Mouse (Mus musculus): ENCODE results near the gene Cxcl5. TPM values are rescaled to one million over a fixed set of nuclear protein-coding genes. Genes with fewer than 3 reads are reported as not detected.

Gene Cxcl5
- polyA plus RNA-seq, 1 experiment from 2014 or later = 2.7 TPM

GRCm38 (mm10) chr5:90763912-90764665, 4.9 kb downstream of the Cxcl5 start:
- peaks cover 8% of the 10 kb centered on the region for H3K27me3 ChIP-seq
- ATAC-seq (ENCODE audit: insufficient number of reproducible peaks, insufficient read depth, low FRiP score, low TSS enrichment) = no peak
- 62% methylated on average over 12 of the region's 12 CpGs for WGBS
- H3K9me3 ChIP-seq = no peaks in the 10 kb centered on the region
- H3K4me1 ChIP-seq = peaks cover 12% of the 10 kb centered on the region
- H3K9ac ChIP-seq = no peak overlapping the region
- H3K4me2 ChIP-seq (replicated peaks) = no peak overlapping the region
- H3K36me3 ChIP-seq = no peaks in the 10 kb centered on the region
- H3K4me3 ChIP-seq = no peak overlapping the region
- H3K27ac ChIP-seq = no peak overlapping the region

DNA sequence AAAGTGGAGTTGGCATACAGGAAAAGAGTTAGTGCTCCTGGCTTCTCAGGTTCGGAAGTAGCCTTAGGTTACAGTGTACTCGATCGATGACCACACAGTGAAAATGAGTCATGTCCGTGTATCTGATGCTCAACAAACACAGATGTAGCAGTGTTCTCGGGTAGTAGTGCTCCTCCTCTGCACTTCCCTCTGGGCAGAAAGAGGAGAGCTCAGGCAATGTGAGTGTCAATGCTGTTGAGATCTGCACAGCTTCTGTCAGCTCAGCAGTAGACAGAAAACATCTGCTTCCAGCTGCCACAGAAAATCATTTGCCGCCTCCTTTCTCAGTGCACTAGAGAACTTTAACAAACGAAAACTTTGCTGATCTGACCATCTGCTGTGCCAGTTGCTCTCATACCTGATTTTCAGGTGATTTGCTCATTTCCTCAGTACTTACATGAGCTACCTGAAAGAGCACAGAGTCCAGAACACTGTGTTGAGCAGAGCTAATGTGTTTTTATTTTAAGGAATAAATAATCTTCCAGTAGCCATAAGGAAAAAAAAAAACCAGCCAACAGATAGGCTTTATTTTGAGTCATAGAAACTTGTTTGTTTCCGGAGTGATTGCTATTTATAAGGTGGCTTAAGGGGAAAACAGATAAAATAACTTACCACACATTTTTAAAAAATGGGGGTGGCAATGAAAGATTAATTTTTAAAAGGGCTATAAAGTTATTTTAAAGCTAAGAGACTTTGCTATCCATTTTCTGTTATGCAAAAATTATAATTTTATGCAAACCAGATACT, 6.9 kb downstream of the Cxcl5 start:
- WGBS = 49% methylated on average over 8 of the region's 8 CpGs
- H3K4me1 ChIP-seq = 0 out of 2 replicates have a peak, but pooled peaks cover 5% of the 10 kb centered on the region
- H3K27ac ChIP-seq = no peak overlapping the region
- no peaks in the 10 kb centered on the region for H3K27me3 ChIP-seq
- H3K4me2 ChIP-seq (replicated peaks) = no peak overlapping the region
- no peak overlapping the region for H3K4me3 ChIP-seq
- no peaks in the 10 kb centered on the region for H3K36me3 ChIP-seq
- no peak overlapping the region for H3K9ac ChIP-seq
- no peak for ATAC-seq (ENCODE audit: insufficient number of reproducible peaks, insufficient read depth, low FRiP score, low TSS enrichment)
- H3K9me3 ChIP-seq = no peaks in the 10 kb centered on the region

GRCm38 (mm10) chr5:90768218-90768617, 9.1 kb downstream of the Cxcl5 start, which contains the start of gene Ppbp:
Gene Ppbp, plus strand, starts transcription at chr5:90768518.
- no peak within 1 kb of the TSS for H3K9ac ChIP-seq
- no peak for ATAC-seq (ENCODE audit: insufficient number of reproducible peaks, insufficient read depth, low FRiP score, low TSS enrichment)
- no peaks in the 10 kb centered on the region for H3K9me3 ChIP-seq
- WGBS = 59% methylated on average over 3 of the region's 3 CpGs
- H3K4me1 ChIP-seq = 0 out of 2 replicates have a peak, but pooled peaks cover 5% of the 10 kb centered on the region
- no peak within 1 kb of the TSS for H3K4me3 ChIP-seq
- H3K4me2 ChIP-seq (replicated peaks) = no peak within 1 kb of the TSS
- no peaks in the 10 kb centered on the region for H3K36me3 ChIP-seq
- H3K27me3 ChIP-seq = no peaks in the 10 kb centered on the region
- no peak within 1 kb of the TSS for H3K27ac ChIP-seq

- ATAC-seq (ENCODE audit: insufficient number of reproducible peaks, insufficient read depth, low FRiP score, low TSS enrichment) = no peak
- no peaks in the 10 kb centered on the region for H3K36me3 ChIP-seq
- H3K4me3 ChIP-seq = no peak overlapping the region
- H3K4me2 ChIP-seq (replicated peaks) = no peak overlapping the region
- H3K27ac ChIP-seq = no peak overlapping the region
- H3K27me3 ChIP-seq = no peaks in the 10 kb centered on the region
- H3K9ac ChIP-seq = no peak overlapping the region
- H3K4me1 ChIP-seq = no peaks in the 10 kb centered on the region
- 71% methylated on average over 3 of the region's 3 CpGs for WGBS
- no peaks in the 10 kb centered on the region for H3K9me3 ChIP-seq
Observed at GRCm38 (mm10) chr5:90771369-90771768, 12.2 kb downstream of the Cxcl5 start.

- Histone ChIP-seq H3K36me3 (no peaks in the 10 kb centered on the region), H3K27me3 (no peaks in the 10 kb centered on the region), H3K4me1 (no peaks in the 10 kb centered on the region), H3K4me2 (replicated peaks) (no peak within 1 kb of the TSS), H3K27ac (no peak within 1 kb of the TSS), H3K4me3 (no peak within 1 kb of the TSS), H3K9ac (no peak within 1 kb of the TSS), H3K9me3 (no peaks in the 10 kb centered on the region)
- WGBS = 89% methylated on average over 16 of the region's 16 CpGs
- ATAC-seq (ENCODE audit: insufficient number of reproducible peaks, insufficient read depth, low FRiP score, low TSS enrichment) = no peak
Observed at GRCm38 (mm10) chr5:90771880-90772653, 12.9 kb downstream of the Cxcl5 start, which contains the start of gene Pf4. Gene Pf4, plus strand, starts transcription at chr5:90772435.

DNA sequence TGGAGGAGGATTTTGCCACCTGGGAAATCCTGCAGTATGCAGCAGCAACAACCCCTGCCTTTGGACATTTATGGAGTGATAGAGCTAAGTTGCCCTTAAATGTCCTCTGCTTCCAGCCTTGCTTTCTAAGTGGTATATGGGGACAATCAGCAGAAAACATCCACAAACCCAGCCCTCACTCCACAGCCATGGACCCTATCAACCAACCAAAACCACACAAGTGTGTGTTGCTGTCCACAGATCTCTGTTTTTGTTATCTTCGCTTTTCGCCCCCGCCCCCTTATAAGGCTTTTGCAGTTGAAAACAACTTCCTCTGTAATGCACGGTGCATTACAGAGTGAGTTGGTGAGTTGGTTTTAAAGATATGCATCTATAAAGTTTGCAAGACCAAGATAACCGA, 16.4 kb downstream of the Cxcl5 start:
- no peaks in the 10 kb centered on the region for H3K36me3 ChIP-seq
- no peaks in the 10 kb centered on the region for H3K27me3 ChIP-seq
- no peak overlapping the region for H3K9ac ChIP-seq
- no peak for ATAC-seq (ENCODE audit: insufficient number of reproducible peaks, insufficient read depth, low FRiP score, low TSS enrichment)
- WGBS = 88% methylated on average over 5 of the region's 5 CpGs
- H3K4me3 ChIP-seq = no peak overlapping the region
- no peak overlapping the region for H3K4me2 ChIP-seq (replicated peaks)
- H3K4me1 ChIP-seq = no peaks in the 10 kb centered on the region
- H3K9me3 ChIP-seq = no peaks in the 10 kb centered on the region
- H3K27ac ChIP-seq = no peak overlapping the region

DNA sequence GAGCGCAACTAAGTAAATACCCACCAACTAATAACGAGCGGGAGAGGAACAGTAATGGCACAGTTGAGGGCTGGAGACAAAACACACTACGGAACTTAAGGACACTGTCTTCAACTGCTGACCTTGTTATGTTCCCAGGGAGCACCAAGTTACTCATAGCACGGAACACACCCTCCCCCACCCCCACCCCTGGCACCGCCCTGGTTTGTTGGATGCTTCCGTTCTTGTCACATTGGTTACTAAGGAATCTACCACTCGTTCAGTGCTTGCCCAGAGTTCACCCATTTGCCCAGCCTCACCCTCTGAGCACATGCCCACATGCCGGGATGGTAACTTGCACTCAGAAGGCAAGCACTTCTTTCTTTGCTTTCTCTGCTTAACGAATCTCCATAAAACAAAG, 18.5 kb downstream of the Cxcl5 start:
- WGBS = 76% methylated on average over 10 of the region's 10 CpGs
- no peak overlapping the region for H3K4me3 ChIP-seq
- no peaks in the 10 kb centered on the region for H3K9me3 ChIP-seq
- H3K27me3 ChIP-seq = no peaks in the 10 kb centered on the region
- H3K9ac ChIP-seq = no peak overlapping the region
- H3K4me2 ChIP-seq (replicated peaks) = no peak overlapping the region
- H3K36me3 ChIP-seq = no peaks in the 10 kb centered on the region
- no peak for ATAC-seq (ENCODE audit: insufficient number of reproducible peaks, insufficient read depth, low FRiP score, low TSS enrichment)
- H3K4me1 ChIP-seq = no peaks in the 10 kb centered on the region
- no peak overlapping the region for H3K27ac ChIP-seq

DNA sequence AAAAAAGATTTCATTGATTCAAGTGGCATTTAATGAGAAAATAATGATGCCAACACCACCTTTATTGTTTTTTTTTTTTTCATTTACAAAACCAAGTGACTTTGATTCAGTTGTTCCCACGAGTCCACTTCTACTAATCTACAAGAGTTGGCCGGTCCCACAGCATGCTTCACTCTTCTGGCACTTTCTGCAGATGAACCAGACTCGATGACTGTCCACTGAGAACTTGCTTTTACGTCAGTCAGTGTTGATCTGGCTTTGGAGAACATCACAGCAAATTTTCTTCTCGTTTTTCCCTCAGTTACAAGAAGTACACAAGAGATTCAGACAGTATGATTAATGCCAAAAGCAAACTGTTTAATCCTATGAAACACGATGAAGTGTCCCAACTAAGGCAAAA, 19.7 kb downstream of the Cxcl5 start:
- Histone ChIP-seq H3K4me1 (no peaks in the 10 kb centered on the region), H3K27me3 (no peaks in the 10 kb centered on the region), H3K27ac (no peak overlapping the region), H3K9ac (no peak overlapping the region), H3K4me3 (no peak overlapping the region), H3K36me3 (no peaks in the 10 kb centered on the region), H3K9me3 (no peaks in the 10 kb centered on the region), H3K4me2 (replicated peaks) (no peak overlapping the region)
- 86% methylated on average over 6 of the region's 6 CpGs for WGBS
- no peak for ATAC-seq (ENCODE audit: insufficient number of reproducible peaks, insufficient read depth, low FRiP score, low TSS enrichment)

GRCm38 (mm10) chr5:90783697-90784096, 24.5 kb downstream of the Cxcl5 start:
- Histone ChIP-seq H3K4me2 (replicated peaks) (no peak overlapping the region), H3K27me3 (no peaks in the 10 kb centered on the region), H3K9ac (no peak overlapping the region), H3K36me3 (no peaks in the 10 kb centered on the region), H3K4me3 (no peak overlapping the region), H3K27ac (no peak overlapping the region), H3K9me3 (no peaks in the 10 kb centered on the region), H3K4me1 (no peaks in the 10 kb centered on the region)
- WGBS = 75% methylated on average over 3 of the region's 3 CpGs
- ATAC-seq (ENCODE audit: insufficient number of reproducible peaks, insufficient read depth, low FRiP score, low TSS enrichment) = no peak

DNA sequence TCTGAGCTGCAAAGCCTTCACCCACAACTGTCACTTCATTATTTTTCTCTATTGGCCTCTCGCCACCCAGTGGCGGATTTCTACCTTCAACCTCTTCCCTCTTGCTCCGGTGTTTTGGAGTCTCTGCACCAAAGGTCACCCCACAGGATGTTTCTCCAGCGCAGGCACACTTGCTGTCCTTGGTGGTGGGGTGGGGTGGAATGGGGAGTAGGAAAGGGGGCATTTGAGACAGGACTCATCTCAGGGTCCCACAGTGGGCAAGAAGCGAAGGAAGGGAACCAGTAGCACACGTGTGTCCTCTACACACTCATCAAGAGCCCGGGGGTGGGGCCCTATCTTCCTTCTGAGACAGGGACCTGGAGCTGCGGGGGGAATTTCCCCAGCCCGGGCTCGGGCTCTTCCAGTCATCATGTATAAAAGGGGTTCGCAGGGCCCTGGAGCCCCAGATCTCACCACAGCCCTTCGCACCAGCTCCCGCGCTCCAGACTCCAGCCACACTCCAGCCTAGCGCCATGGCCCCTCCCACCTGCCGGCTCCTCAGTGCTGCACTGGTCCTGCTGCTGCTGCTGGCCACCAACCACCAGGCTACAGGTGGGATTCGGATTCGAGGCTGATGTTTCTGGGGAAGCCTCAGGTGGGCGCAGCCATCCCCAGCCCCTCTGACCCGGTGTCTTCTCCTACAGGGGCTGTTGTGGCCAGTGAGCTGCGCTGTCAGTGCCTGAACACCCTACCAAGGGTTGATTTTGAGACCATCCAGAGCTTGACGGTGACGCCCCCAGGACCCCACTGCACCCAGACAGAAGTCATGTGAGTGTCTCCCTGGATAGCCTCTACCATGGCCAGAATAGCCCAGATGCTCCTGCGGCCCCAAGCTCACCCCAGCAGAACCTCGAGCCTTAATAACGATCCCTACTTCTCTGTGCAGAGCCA, 26.8 kb downstream of the Cxcl5 start, which contains the start of gene Cxcl3:
TSS of gene Cxcl3 (plus strand) at position 445 of the 930 bp plus-strand sequence.
- Histone ChIP-seq H3K9me3 (no peaks in the 10 kb centered on the region), H3K4me1 (no peaks in the 10 kb centered on the region), H3K4me3 (peak within 1 kb of the TSS; percentile 28), H3K9ac (no peak within 1 kb of the TSS), H3K4me2 (replicated peaks) (peak within 1 kb of the TSS; percentile 69), H3K27me3 (no peaks in the 10 kb centered on the region), H3K36me3 (no peaks in the 10 kb centered on the region), H3K27ac (no peak within 1 kb of the TSS)
- peak; percentile 87 for ATAC-seq (ENCODE audit: insufficient number of reproducible peaks, insufficient read depth, low FRiP score, low TSS enrichment)
- WGBS = 13% methylated on average over 26 of the region's 26 CpGs

- Histone ChIP-seq H3K4me1 (no peaks in the 10 kb centered on the region), H3K9me3 (no peaks in the 10 kb centered on the region), H3K27ac (no peak overlapping the region), H3K4me2 (replicated peaks) (no peak overlapping the region), H3K4me3 (no peak overlapping the region), H3K36me3 (no peaks in the 10 kb centered on the region), H3K27me3 (no peaks in the 10 kb centered on the region), H3K9ac (no peak overlapping the region)
- no peak for ATAC-seq (ENCODE audit: insufficient number of reproducible peaks, insufficient read depth, low FRiP score, low TSS enrichment)
- 71% methylated on average over 4 of the region's 4 CpGs for WGBS
Observed at GRCm38 (mm10) chr5:90788114-90788513, 29.0 kb downstream of the Cxcl5 start.
